Mouse (Mus musculus) C2C12 (cell line): ENCODE data around the gene Atn1. TPM values are rescaled to one million over a fixed set of nuclear protein-coding genes. Genes with fewer than 3 reads are reported as not detected.

Source experiments
- H3K27me3 ChIP-seq: one replicate; pipeline ENCODE4 v1.6.1; 2011; ENCODE audit not compliant: control insufficient read depth, insufficient read depth, insufficient read length
- H3K36me3 ChIP-seq: one replicate; pipeline ENCODE4 v1.6.1; 2011; ENCODE audit not compliant: control insufficient read depth, insufficient read depth
- H3K4me3 ChIP-seq: one replicate; pipeline ENCODE4 v1.5.1; 2011; ENCODE audit warnings: mild to moderate bottlenecking, control low read depth; ENCODE audit not compliant: poor library complexity, insufficient read depth, severe bottlenecking
- H3K79me2 ChIP-seq: one replicate; pipeline ENCODE4 v1.6.1; 2011; ENCODE audit not compliant: control insufficient read depth, insufficient read depth
- H3K79me3 ChIP-seq: one replicate; pipeline ENCODE4 v1.6.1; 2011; ENCODE audit warnings: low read depth, control low read depth
- H3ac ChIP-seq: one replicate; pipeline ENCODE3; 2011; ENCODE audit warnings: low read depth; ENCODE audit not compliant: control insufficient read depth, insufficient read length
- CEBPB ChIP-seq: IDR thresholded peaks from one replicate; pipeline ENCODE4 v1.6.1; 2011; ENCODE audit warnings: low read depth, mild to moderate bottlenecking, control low read depth, moderate library complexity
- CTCF ChIP-seq: IDR thresholded peaks from one replicate; pipeline ENCODE4 v1.5.1; 2011; ENCODE audit not compliant: control insufficient read depth, insufficient read depth, insufficient read length
- FOSL1 ChIP-seq: IDR thresholded peaks from one replicate; pipeline ENCODE4 v1.8.0; 2011; ENCODE audit warnings: mild to moderate bottlenecking, low read length; ENCODE audit not compliant: poor library complexity, insufficient read depth, severe bottlenecking
- MAX ChIP-seq: IDR thresholded peaks from one replicate; pipeline ENCODE4 v1.6.1; 2011; ENCODE audit warnings: mild to moderate bottlenecking, control low read depth
- MYOD1 ChIP-seq: IDR thresholded peaks from one replicate; pipeline ENCODE4 v1.6.1; 2011; ENCODE audit warnings: low read depth; ENCODE audit not compliant: control insufficient read depth, insufficient read length
- MYOG ChIP-seq: IDR thresholded peaks from one replicate; pipeline ENCODE4 v1.6.1; 2011; ENCODE audit not compliant: control insufficient read depth, insufficient read length; ENCODE audit errors: extremely low read depth
- USF1 ChIP-seq: IDR thresholded peaks from one replicate; pipeline ENCODE4 v1.6.1; 2011; ENCODE audit warnings: low read depth, mild to moderate bottlenecking, control low read depth, moderate library complexity
- polyA plus RNA-seq: library from polyadenylated mRNA; unstranded; fragments of >200 nt; fragmentation: generic; extraction: Trizol; gene quantifications from one replicate; pipeline ENCODE4 v1.2.1, GENCODE M21; 2012; ENCODE audit warnings: missing spikeins

Atn1 gene
- polyA plus RNA-seq, 1 experiment, result 47.0 TPM

- Histone ChIP-seq H3K4me3 (no peak overlapping the region), H3K27me3 (no peaks in the 10 kb centered on the region), H3K79me3 (peaks cover 18% of the 10 kb centered on the region), H3K36me3 (peaks cover 38% of the 10 kb centered on the region), H3ac (no peak overlapping the region), H3K79me2 (peaks cover 24% of the 10 kb centered on the region)
- TF ChIP-seq MYOD1 (no peak), CEBPB (no peak), CTCF (no peak), MYOG (no peak), USF1 (no peak), FOSL1 (no peak), MAX (no peak)
Measured at GRCm38 (mm10) chr6:124717968-124718367, 38.4 kb downstream of the Atn1 start.

GRCm38 (mm10) chr6:124716864-124717490, 39.3 kb downstream of the Atn1 start:
- Histone ChIP-seq H3K4me3 (no peak overlapping the region), H3K27me3 (no peaks in the 10 kb centered on the region)
- TF ChIP-seq MAX (no peak), CEBPB (no peak), MYOD1 (no peak), MYOG (no peak), USF1 (no peak), CTCF (no peak), FOSL1 (no peak)

GRCm38 (mm10) chr6:124712918-124713317, 43.4 kb downstream of the Atn1 start:
- Histone ChIP-seq H3ac (peak overlapping the region; percentile 96), H3K4me3 (peak overlapping the region; percentile 97), H3K79me3 (peaks cover 64% of the 10 kb centered on the region), H3K27me3 (no peaks in the 10 kb centered on the region), H3K79me2 (peaks cover 75% of the 10 kb centered on the region), H3K36me3 (peaks cover 65% of the 10 kb centered on the region)
- TF ChIP-seq CTCF (no peak), USF1 (peak; percentile 1), MYOD1 (no peak), MAX (no peak), MYOG (no peak)

More at GRCm38 (mm10) chr6:124716864-124717490, 39.3 kb downstream of the Atn1 start:
- peaks cover 24% of the 10 kb centered on the region for H3K79me3 ChIP-seq
- H3K79me2 ChIP-seq, result peaks cover 34% of the 10 kb centered on the region
- no peak overlapping the region for H3ac ChIP-seq
- H3K36me3 ChIP-seq, result peaks cover 38% of the 10 kb centered on the region

- Histone ChIP-seq H3K79me2 (peaks cover 83% of the 10 kb centered on the region), H3K36me3 (peaks cover 70% of the 10 kb centered on the region), H3K4me3 (peak within 1 kb of the TSS; percentile 97), H3K79me3 (peaks cover 72% of the 10 kb centered on the region), H3ac (peak within 1 kb of the TSS; percentile 96), H3K27me3 (no peaks in the 10 kb centered on the region)
- TF ChIP-seq CEBPB, result no peak
- TF ChIP-seq MYOG, result no peak
- no peak for TF ChIP-seq MYOD1
- TF ChIP-seq CTCF, result no peak
- no peak for TF ChIP-seq FOSL1
- no peak for TF ChIP-seq USF1
- TF ChIP-seq MAX, result peak; percentile 48
Measured at GRCm38 (mm10) chr6:124711824-124712782, 44.2 kb downstream of the Atn1 start, which contains the start of the genes Emg1 and Phb2. Gene Emg1, minus strand, starts transcription at chr6:124712178. Gene Phb2, plus strand, starts transcription at chr6:124712336.

- peaks cover 65% of the 10 kb centered on the region for H3K36me3 ChIP-seq
- H3K79me2 ChIP-seq, result peaks cover 84% of the 10 kb centered on the region
- H3K27me3 ChIP-seq, result no peaks in the 10 kb centered on the region
- no peak overlapping the region for H3K4me3 ChIP-seq
- TF ChIP-seq CTCF (no peak), MYOG (no peak), CEBPB (no peak), MAX (no peak), USF1 (no peak), MYOD1 (no peak), FOSL1 (no peak)
- H3K79me3 ChIP-seq, result peaks cover 73% of the 10 kb centered on the region
- no peak overlapping the region for H3ac ChIP-seq
Measured at GRCm38 (mm10) chr6:124708289-124708889, 47.9 kb downstream of the Atn1 start.
